Mouse (Mus musculus): ENCODE measurements around the gene Vegfa. TPM values are rescaled to one million over a fixed set of nuclear protein-coding genes. Genes with fewer than 3 reads are reported as not detected.
"Not testable (repeated sequence)": the region's sequence is repeated elsewhere in the genome, so short reads cannot be mapped to it uniquely, and the experiment has no call there.

Gene Vegfa
- total RNA-seq, 2 experiments from 2014 or later: 68.1 to 99.0 TPM

GRCm38 (mm10) chr17:45994281-45994817, 37.8 kb downstream of the Vegfa start:
- DNase-seq: no peak

GRCm38 (mm10) chr17:45986915-45987314, 45.3 kb downstream of the Vegfa start:
- no peak for DNase-seq

- DNase-seq: no peak
Measured at GRCm38 (mm10) chr17:45986374-45986773, 45.8 kb downstream of the Vegfa start.

- DNase-seq: not testable (repeated sequence)
Measured at GRCm38 (mm10) chr17:45983185-45983584, 49.0 kb downstream of the Vegfa start.

GRCm38 (mm10) chr17:45981841-45982240, 50.3 kb downstream of the Vegfa start:
- no peak for DNase-seq

- no peak for DNase-seq
Measured at GRCm38 (mm10) chr17:45979025-45979805, 53.0 kb downstream of the Vegfa start.

- DNase-seq: no peak
Measured at GRCm38 (mm10) chr17:45974461-45974860, 57.7 kb downstream of the Vegfa start.

GRCm38 (mm10) chr17:45973214-45973613, 59.0 kb downstream of the Vegfa start:
- DNase-seq: no peak

GRCm38 (mm10) chr17:45972405-45972804, 59.8 kb downstream of the Vegfa start:
- no peak for DNase-seq

GRCm38 (mm10) chr17:45971800-45972199, 60.4 kb downstream of the Vegfa start:
- DNase-seq: no peak

GRCm38 (mm10) chr17:45970741-45971550, 61.2 kb downstream of the Vegfa start:
- no peak for DNase-seq

GRCm38 (mm10) chr17:45969596-45969995, 62.6 kb downstream of the Vegfa start:
- DNase-seq: no peak

GRCm38 (mm10) chr17:45968341-45968740, 63.8 kb downstream of the Vegfa start:
- DNase-seq: no peak

Other genes with a start within 250 kb of the Vegfa start
- 10 to 100 TPM; 81.0 to 83.8 TPM for gene Mrps18a, start 78.6 kb upstream of the Vegfa start, total RNA-seq (2021)
- gene Rsph9, start 111.8 kb upstream of the Vegfa start, total RNA-seq (2021): 10 to 100 TPM; 25.5 to 25.6 TPM
- 10 to 100 TPM in 1 of 2 experiments, 1 to 10 TPM in 1; 10.0 to 10.4 TPM for gene Mad2l1bp, start 121.2 kb upstream of the Vegfa start, total RNA-seq (2021)
- gene Gtpbp2, start 128.7 kb upstream of the Vegfa start, total RNA-seq (2021): 100 to 1,000 TPM; 123 to 137 TPM
- 1 to 10 TPM; 5.5 to 5.8 TPM for gene Polh, start 170.3 kb upstream of the Vegfa start, total RNA-seq (2021)
- 10 to 100 TPM; 47.9 to 49.7 TPM for gene Xpo5, start 170.4 kb upstream of the Vegfa start, total RNA-seq (2021)
- gene Polr1c, start 215.7 kb upstream of the Vegfa start, total RNA-seq (2021): 10 to 100 TPM; 34.5 to 35.1 TPM
- gene Yipf3, start 215.7 kb upstream of the Vegfa start, total RNA-seq (2021): 10 to 100 TPM; 78.7 to 92.4 TPM
- gene Lrrc73, start 221.2 kb upstream of the Vegfa start, total RNA-seq (2021): 10 to 100 TPM; 60.4 to 63.5 TPM

Data from layer of hippocampus, postnatal 36 days (tissue).